Mouse (Mus musculus) cortical plate, adult 2 months (tissue): ENCODE data around the gene Rab31.

Experiments used
- CTCF ChIP-seq: fragments of 200-500 bp; IDR thresholded peaks from 2 replicates; pipeline ENCODE4 v1.5.1; 2011; ENCODE audit warnings: mild to moderate bottlenecking, control low read depth, low read length; ENCODE audit not compliant: insufficient read depth; ENCODE audit errors: extremely low read depth
- POLR2A ChIP-seq: fragments of 200-500 bp; IDR thresholded peaks from 2 replicates; pipeline ENCODE4 v1.6.1; 2011; ENCODE audit warnings: mild to moderate bottlenecking, low read length, control low read depth; ENCODE audit not compliant: insufficient read depth; ENCODE audit errors: extremely low read depth

DNA sequence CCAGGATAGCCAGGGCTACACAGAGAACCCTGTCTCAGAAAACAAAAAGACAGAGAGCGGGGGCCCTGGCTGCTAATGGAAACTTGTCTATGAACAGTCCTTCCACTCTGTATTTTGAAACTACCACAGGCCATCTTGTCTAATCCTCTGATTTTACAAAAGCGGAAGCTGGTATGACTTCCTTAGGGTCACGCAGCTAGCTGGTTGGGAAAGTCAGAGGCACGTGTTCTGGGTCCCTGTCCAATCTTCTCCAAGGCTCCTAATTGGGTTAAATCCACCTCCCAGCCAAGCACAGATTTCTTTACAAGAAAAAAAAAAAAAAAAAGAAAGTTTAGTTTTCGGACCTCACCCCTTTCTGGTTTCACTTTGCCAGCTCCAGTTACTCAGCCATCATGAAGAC, 45.8 kb downstream of the Rab31 start:
- TF ChIP-seq CTCF = no peak
- TF ChIP-seq POLR2A = no peak
